Mouse (Mus musculus) brain, adult 2 months (tissue): ENCODE data around the gene Acad10.
"Not testable (repeated sequence)": the region's sequence is repeated elsewhere in the genome, so short reads cannot be mapped to it uniquely, and the experiment has no call there.

Source experiments
- DNase-seq: peaks from one replicate; pipeline ENCODE4 v3.0.0; 2011; ENCODE audit warnings: low read depth, low spot score

Gene Acad10

GRCm38 (mm10) chr5:121657656-121658055, 2.7 kb downstream of the Acad10 start:
- not testable (repeated sequence) for DNase-seq

DNA sequence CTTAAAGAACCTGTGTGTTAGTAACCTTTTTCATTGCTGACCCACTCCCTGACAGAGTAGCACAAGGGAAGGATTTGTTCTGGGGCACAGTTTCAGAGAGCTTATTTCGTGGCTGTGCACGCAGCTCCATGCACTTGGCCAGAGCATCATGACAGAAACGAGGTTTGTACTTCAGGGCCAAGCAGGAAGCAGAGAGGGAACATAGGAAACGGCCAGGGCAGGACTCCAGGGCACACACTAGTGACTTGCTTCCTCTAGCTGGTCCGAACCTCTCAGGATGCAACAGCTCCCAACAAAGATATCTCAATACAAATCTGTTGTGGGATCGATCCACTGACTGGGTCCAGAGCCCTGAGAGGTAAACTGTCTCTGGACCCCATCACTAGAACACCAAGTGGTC, 3.4 kb downstream of the Acad10 start:
- DNase-seq, result not testable (repeated sequence)

DNA sequence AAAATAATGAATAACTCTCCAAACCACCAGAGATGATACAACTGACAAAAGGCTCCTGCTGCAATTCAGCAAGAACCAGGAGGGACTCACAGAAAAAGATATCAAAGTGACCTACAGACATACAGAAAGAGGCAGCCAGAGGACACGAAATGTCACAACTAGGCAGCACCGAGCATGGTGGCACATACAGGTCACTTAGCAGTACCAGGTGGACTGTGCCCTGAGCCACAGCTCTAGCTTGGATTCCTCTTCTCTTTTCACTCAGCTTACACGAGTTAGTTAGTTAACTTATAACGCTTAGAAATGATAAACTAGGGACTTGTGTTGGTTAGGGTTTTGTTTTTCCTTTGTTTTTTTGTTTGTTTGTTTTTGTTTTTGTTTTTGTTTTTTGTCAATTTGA, 5.8 kb downstream of the Acad10 start:
- DNase-seq, result no peak

- DNase-seq, result no peak
Measured at GRCm38 (mm10) chr5:121649134-121649533, 11.2 kb downstream of the Acad10 start.

GRCm38 (mm10) chr5:121639601-121640000, 20.7 kb downstream of the Acad10 start:
- no peak for DNase-seq

- no peak for DNase-seq
Measured at GRCm38 (mm10) chr5:121637296-121637695, 23.0 kb downstream of the Acad10 start.

DNA sequence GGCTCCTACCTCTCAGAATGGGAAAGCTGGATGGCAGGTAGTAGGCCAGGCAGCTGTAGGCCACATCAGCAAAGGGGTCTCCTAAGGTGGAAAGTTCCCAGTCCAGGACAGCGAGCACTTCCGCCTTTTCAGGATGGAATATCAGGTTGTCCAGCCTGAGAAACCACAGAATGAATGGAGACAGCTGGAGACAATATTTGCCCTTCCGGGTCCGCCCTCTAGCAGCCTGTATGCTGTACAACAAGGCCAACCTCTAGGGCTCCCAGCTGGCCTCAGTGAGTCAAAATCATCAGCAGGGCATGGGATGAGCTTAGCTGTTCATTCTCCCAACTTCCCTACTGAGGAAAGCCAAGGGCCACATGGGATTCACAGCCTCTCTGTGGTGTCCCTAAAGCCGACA, 25.6 kb downstream of the Acad10 start:
- DNase-seq, result no peak

GRCm38 (mm10) chr5:121632804-121633203, 27.5 kb downstream of the Acad10 start:
- no peak for DNase-seq

- not testable (repeated sequence) for DNase-seq
Measured at GRCm38 (mm10) chr5:121631106-121631647, 29.1 kb downstream of the Acad10 start.

DNA sequence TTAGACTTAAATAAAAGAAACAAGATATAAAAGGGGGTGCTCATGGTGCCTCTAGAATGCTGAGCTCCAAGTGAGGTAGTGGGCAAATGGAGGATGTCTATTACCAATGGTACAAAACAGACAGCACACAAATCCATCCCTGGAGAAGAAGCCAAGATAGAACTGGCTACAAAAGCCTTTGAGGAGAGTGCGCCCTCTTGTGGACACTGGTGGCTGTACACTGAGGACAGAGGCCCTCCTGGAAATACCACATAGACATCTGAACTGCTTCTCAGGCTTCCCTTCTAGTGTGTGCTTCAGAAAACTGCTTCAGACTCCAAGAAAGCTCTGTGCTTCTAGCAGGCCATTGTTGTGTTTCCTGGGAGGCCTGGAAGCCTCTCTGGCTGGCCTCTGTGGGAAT, 32.4 kb downstream of the Acad10 start:
- DNase-seq, result peak; percentile 78

GRCm38 (mm10) chr5:121623241-121623640, 37.1 kb downstream of the Acad10 start:
- DNase-seq, result peak; percentile 32

DNA sequence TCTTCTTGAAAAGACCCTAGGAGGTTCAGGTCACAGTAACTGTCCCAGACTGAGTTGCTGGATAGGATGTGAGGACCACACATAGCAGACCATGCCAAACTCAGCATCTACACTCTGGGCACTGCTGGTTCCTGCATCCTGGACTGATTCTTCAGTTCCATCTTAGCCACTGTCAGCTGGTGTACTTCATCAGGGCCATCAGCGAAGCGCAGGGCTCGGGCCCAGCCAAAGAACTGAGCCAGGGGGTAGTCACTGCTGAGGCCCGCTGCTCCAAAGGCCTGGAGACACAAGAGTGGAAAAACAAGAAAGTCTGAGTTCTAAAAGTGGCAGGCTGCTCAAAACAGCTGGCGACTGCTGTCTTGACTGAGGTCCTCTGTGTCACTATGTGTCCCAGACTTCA, 39.2 kb downstream of the Acad10 start:
- no peak for DNase-seq

GRCm38 (mm10) chr5:121618592-121619513, 41.5 kb downstream of the Acad10 start, which contains the start of gene Acad12:
Gene Acad12, minus strand, starts transcription at chr5:121618938.
- DNase-seq, result peak; percentile 94

- not testable (repeated sequence) for DNase-seq
Measured at GRCm38 (mm10) chr5:121614921-121615320, 45.4 kb downstream of the Acad10 start.

DNA sequence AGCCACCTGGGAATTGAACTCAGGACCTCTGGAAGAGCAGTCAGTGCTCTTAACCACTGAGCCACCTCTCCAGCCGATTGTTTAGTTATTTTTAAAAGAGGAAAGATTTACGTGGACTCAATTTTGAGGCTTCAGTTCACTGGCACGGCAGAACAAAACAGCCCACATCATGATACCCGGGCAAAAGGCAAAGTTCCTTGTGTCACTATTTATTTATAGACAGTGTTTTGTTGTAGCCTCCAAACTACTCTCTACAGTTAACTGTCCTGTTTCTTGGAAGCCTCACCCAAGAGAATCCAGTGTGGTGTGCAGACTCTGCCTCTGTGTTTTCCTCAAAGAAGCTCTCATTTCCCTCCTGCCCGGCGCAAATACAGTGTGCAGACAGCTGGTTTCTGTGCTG, 48.3 kb downstream of the Acad10 start:
- DNase-seq, result no peak

GRCm38 (mm10) chr5:121609556-121610135, 50.7 kb downstream of the Acad10 start:
- not testable (repeated sequence) for DNase-seq

- DNase-seq, result peak; percentile 76
Measured at GRCm38 (mm10) chr5:121606151-121606550, 54.2 kb downstream of the Acad10 start.

GRCm38 (mm10) chr5:121603815-121604214, 56.5 kb downstream of the Acad10 start:
- not testable (repeated sequence) for DNase-seq

DNA sequence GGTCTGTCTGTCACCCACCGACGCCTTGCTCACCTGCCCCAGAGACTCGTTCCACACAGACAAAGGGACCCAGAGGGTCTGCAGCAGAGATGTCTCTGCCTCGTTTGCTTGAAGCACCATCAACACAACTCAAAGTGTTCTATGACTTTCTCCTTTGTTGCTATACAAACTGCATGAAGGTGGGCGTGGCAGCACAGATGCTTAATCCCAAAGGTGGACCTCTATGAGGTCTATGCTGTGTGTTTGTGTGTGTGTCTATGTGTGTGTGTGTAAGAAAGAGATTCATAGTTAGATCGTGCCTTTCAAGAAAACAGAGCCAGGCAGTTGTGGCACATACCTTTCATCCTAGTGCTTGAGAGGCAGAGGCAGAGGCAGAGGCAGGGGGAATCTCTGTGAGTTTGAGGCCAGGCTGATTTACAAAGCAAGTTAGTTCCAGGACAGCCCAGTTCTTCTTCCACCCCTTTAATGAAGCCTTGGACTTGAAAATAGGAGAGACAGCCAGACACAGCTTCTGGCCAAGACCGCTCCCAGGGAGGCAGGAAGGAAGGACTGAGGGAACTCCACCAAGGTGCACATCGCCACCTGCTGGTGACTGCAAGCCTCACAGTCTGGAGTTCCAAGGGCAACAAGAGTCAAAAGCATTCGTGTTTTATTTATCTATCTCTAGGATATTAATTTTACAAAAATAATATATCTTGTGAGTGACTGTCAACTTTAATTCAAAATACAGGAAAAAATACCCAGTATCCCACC, 58.6 kb downstream of the Acad10 start:
- peak; percentile 95 for DNase-seq

DNA sequence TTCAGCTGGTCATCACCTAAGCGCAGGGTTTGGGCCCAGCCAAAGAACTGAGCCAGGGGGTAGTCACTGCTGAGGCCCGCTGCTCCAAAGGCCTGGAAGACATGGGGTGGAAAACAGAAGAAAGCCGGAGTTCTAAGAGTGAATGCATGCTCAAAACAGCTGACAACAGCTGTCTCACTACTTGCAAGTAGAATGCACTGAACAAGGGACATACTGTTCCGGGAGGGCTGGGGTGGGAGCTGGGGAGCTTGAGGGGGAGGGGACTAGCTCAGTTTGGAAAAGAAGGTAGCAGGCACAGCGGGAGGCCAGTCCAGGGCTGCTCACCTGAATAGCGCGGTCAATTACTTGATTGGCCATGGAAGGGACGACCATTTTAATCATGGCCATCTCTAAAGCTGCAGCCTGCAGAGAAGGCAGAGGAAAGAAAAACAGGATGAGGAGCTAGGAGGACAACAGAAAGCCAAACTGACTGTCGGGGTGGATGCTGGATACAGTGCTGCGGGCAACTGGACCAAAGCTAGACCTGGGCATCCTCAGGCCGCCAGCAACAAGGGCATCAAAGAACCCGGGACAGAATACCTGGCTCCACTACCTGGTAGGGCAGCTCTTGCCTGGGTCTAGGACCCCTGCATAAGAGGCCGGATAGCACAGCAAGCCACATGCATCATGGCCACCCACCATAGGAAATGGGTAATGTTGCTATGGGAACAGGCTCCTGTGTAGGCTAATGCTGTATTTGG, 61.3 kb downstream of the Acad10 start:
- no peak for DNase-seq

DNA sequence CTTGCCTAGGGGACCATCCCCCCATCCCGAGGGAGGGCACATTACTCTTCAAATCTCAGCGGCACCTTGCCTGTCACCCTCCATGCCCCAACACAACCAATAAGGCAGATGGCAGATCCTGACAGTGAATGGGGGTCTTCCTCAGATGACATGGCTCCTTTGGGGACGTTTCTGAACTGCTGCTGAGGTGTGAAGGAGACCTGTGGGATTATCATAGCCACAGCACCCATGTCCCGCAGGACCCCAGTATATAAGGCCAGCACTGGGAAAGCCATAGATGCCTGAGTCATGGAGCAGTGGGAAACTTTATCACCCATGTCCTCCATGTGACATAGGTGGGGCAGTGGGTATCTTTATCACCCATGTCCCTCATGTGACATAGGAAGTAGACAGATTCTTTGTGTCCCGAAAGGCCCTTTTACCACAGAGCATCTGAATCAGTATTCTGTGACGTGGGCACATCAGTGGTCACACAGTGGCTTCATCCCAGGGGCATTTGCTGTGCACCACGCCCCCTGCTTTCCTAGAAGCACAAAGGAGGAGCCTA, 62.2 kb downstream of the Acad10 start:
- no peak for DNase-seq
